Mouse (Mus musculus) olfactory bulb, adult 2 months (tissue): ENCODE measurements around the gene Churc1.

ENCODE experiments used
- CTCF ChIP-seq: fragments of 200-500 bp; IDR thresholded peaks from 2 replicates; pipeline ENCODE4 v1.5.1; 2012; ENCODE audit warnings: low read depth, mild to moderate bottlenecking, low read length, moderate library complexity; ENCODE audit not compliant: insufficient read depth
- POLR2A ChIP-seq: fragments of 200-500 bp; IDR thresholded peaks from 2 replicates; pipeline ENCODE4 v1.6.1; 2012; ENCODE audit warnings: mild to moderate bottlenecking, low read depth, low read length, moderate library complexity; ENCODE audit not compliant: insufficient read depth

- TF ChIP-seq POLR2A (no peak), CTCF (no peak)
Observed at GRCm38 (mm10) chr12:76775132-76775531, 9.8 kb downstream of the Churc1 start.
